Mouse (Mus musculus) heart, embryonic 14.5 days (tissue): ENCODE results near the gene Mgat3. TPM values are rescaled to one million over a fixed set of nuclear protein-coding genes. Genes with fewer than 3 reads are reported as not detected.

Experiments used
- ATAC-seq: fragments of 200-750 bp; cut with Nextera tagmentation; 2 replicates; pipeline ENCODE4 v1.8.0; 2017; ENCODE audit warnings: low read depth, moderate TSS enrichment; ENCODE audit not compliant: insufficient number of reproducible peaks, insufficient read depth, low FRiP score
- H3K27ac ChIP-seq, 2 experiments: fragments of 200-500 bp in 1 of 2; fragments of 300-500 bp in 1 of 2; sonication (generic) in 1 of 2; replicated peaks in 1 of 2; 2 replicates each; pipeline ENCODE4 v1.5.1; 2012 to 2014; ENCODE audit warnings: low read depth in 2 of 2, low read length in 2 of 2, control low read depth in 1 of 2, mild to moderate bottlenecking in 1 of 2, mixed read lengths in 1 of 2; ENCODE audit not compliant: control insufficient read depth in 1 of 2, insufficient read depth in 1 of 2
- H3K27me3 ChIP-seq: fragments of 300-500 bp; sonication (generic); 2 replicates; pipeline ENCODE4 v1.6.1; 2014; ENCODE audit warnings: mild to moderate bottlenecking, low read length, control low read depth; ENCODE audit not compliant: control insufficient read depth, insufficient read depth
- H3K36me3 ChIP-seq: fragments of 300-500 bp; sonication (generic); 2 replicates; pipeline ENCODE4 v1.6.1; 2014; ENCODE audit warnings: mild to moderate bottlenecking, control low read depth, low read length, mixed read lengths; ENCODE audit not compliant: control insufficient read depth, insufficient read depth
- H3K4me1 ChIP-seq, 2 experiments: fragments of 200-500 bp in 1 of 2; fragments of 300-500 bp in 1 of 2; sonication (generic) in 1 of 2; 2 replicates each; pipeline ENCODE4 v1.6.1; 2012 to 2014; ENCODE audit warnings: low read length in 2 of 2, control low read depth in 1 of 2, mixed read lengths in 1 of 2; ENCODE audit not compliant: control insufficient read depth in 2 of 2, insufficient read depth in 2 of 2
- H3K4me2 ChIP-seq: fragments of 300-500 bp; sonication (generic); 2 replicates; pipeline ENCODE4 v1.6.1; 2014; ENCODE audit warnings: mild to moderate bottlenecking, low read length
- H3K4me3 ChIP-seq, 2 experiments: fragments of 200-500 bp in 1 of 2; fragments of 300-500 bp in 1 of 2; sonication (generic) in 1 of 2; 2 replicates each; pipeline ENCODE4 v1.5.1; 2012 to 2014; ENCODE audit warnings: low read length in 2 of 2, mild to moderate bottlenecking in 2 of 2, control low read depth in 1 of 2, low read depth in 1 of 2, moderate library complexity in 1 of 2; ENCODE audit not compliant: control insufficient read depth in 1 of 2, insufficient read depth in 1 of 2
- H3K9ac ChIP-seq: fragments of 300-500 bp; sonication (generic); 2 replicates; pipeline ENCODE4 v1.6.1; 2014; ENCODE audit warnings: mild to moderate bottlenecking, low read length
- H3K9me3 ChIP-seq: fragments of 300-500 bp; sonication (generic); 2 replicates; pipeline ENCODE4 v1.6.1; 2016; ENCODE audit warnings: low read length, control low read depth; ENCODE audit not compliant: control insufficient read depth
- WGBS: fragments of 180-500 bp; shearing (Covaris S2); extraction: QIAGEN DNeasy Blood & Tissue Kit; methylation state at CpG from one replicate; pipeline ENCODE4 v1.1.7; 2014; 5-methylcytosine and 5-hydroxymethylcytosine counted together
- polyA plus RNA-seq: library from polyadenylated mRNA; unstranded; fragments of >200 nt; fragmentation: Nextera tagmentation; extraction: Ambion mirVana; gene quantifications from 2 replicates; pipeline ENCODE4 v1.2.1, GENCODE M21; 2014

Gene Mgat3
- polyA plus RNA-seq, 1 experiment from 2014 or later: 1.9 TPM

GRCm38 (mm10) chr15:80149517-80149916 lies 24.0 kb upstream of the Mgat3 start:
- H3K9me3 ChIP-seq: no peaks in the 10 kb centered on the region
- H3K27me3 ChIP-seq: no peaks in the 10 kb centered on the region
- H3K4me3 ChIP-seq: no peak overlapping the region
- no peak for ATAC-seq
- H3K4me1 ChIP-seq: peaks cover 7 to 21% of the 10 kb centered on the region in 2 experiments; a peak in 3 of 4 replicates
- H3K4me2 ChIP-seq: no peak overlapping the region
- H3K9ac ChIP-seq: no peak overlapping the region
- WGBS: 87% methylated on average over 7 of the region's 7 CpGs
- no peak overlapping the region for H3K27ac ChIP-seq
- H3K36me3 ChIP-seq: peaks cover 63% of the 10 kb centered on the region

- Histone ChIP-seq H3K27ac (peak overlapping the region; percentile 12 to 51; a peak in 2 of 4 replicates), H3K9me3 (no peaks in the 10 kb centered on the region), H3K4me1 (peaks cover 2% of the 10 kb centered on the region in 2 experiments; a peak in 3 of 4 replicates), H3K4me3 (no peak overlapping the region), H3K4me2 (no peak overlapping the region), H3K36me3 (peaks cover 89% of the 10 kb centered on the region), H3K9ac (no peak overlapping the region), H3K27me3 (no peaks in the 10 kb centered on the region)
- 78% methylated on average over 10 of the region's 10 CpGs for WGBS
- peak; percentile 19; the same call in 1 of the 2 replicates for ATAC-seq
These were observed 20.9 kb upstream of the Mgat3 start for GRCm38 (mm10) chr15:80152663-80153062.

GRCm38 (mm10) chr15:80153757-80154156 lies 19.8 kb upstream of the Mgat3 start:
- Histone ChIP-seq H3K27ac (no peak overlapping the region), H3K9ac (no peak overlapping the region), H3K9me3 (no peaks in the 10 kb centered on the region), H3K27me3 (no peaks in the 10 kb centered on the region), H3K4me1 (peaks cover 0 to 2% of the 10 kb centered on the region in 2 experiments; a peak in 1 of 4 replicates), H3K4me2 (no peak overlapping the region), H3K4me3 (no peak overlapping the region), H3K36me3 (peaks cover 96% of the 10 kb centered on the region)
- 75% methylated on average over 11 of the region's 11 CpGs for WGBS
- ATAC-seq: no peak

GRCm38 (mm10) chr15:80155707-80156106 lies 17.8 kb upstream of the Mgat3 start:
- H3K27ac ChIP-seq: no peak overlapping the region
- H3K36me3 ChIP-seq: peaks cover 97% of the 10 kb centered on the region
- no peaks in the 10 kb centered on the region for H3K27me3 ChIP-seq
- WGBS: 94% methylated on average over 8 of the region's 8 CpGs
- H3K4me2 ChIP-seq: no peak overlapping the region
- no peak for ATAC-seq
- peaks cover 5 to 8% of the 10 kb centered on the region in 2 experiments; a peak in 2 of 4 replicates for H3K4me1 ChIP-seq
- H3K4me3 ChIP-seq: no peak overlapping the region
- no peaks in the 10 kb centered on the region for H3K9me3 ChIP-seq
- no peak overlapping the region for H3K9ac ChIP-seq

- Histone ChIP-seq H3K4me3 (no peak overlapping the region), H3K36me3 (peaks cover 99% of the 10 kb centered on the region), H3K4me1 (peaks cover 4 to 8% of the 10 kb centered on the region in 2 experiments; a peak in 2 of 4 replicates), H3K4me2 (no peak overlapping the region), H3K27ac (no peak overlapping the region), H3K9ac (no peak overlapping the region), H3K9me3 (no peaks in the 10 kb centered on the region), H3K27me3 (no peaks in the 10 kb centered on the region)
- no peak for ATAC-seq
- 86% methylated on average over 22 of the region's 22 CpGs for WGBS
These were observed 16.2 kb upstream of the Mgat3 start for GRCm38 (mm10) chr15:80157197-80157943.

- no peak overlapping the region for H3K4me3 ChIP-seq
- no peak for ATAC-seq
- H3K4me1 ChIP-seq: peaks cover 3 to 8% of the 10 kb centered on the region in 2 experiments; a peak in 2 of 4 replicates
- H3K9ac ChIP-seq: no peak overlapping the region
- 65% methylated on average over 5 of the region's 5 CpGs for WGBS
- H3K27me3 ChIP-seq: no peaks in the 10 kb centered on the region
- no peak overlapping the region for H3K27ac ChIP-seq
- no peaks in the 10 kb centered on the region for H3K9me3 ChIP-seq
- H3K36me3 ChIP-seq: peaks cover 99% of the 10 kb centered on the region
- H3K4me2 ChIP-seq: no peak overlapping the region
These were observed 15.4 kb upstream of the Mgat3 start for GRCm38 (mm10) chr15:80158001-80158706.

- Histone ChIP-seq H3K36me3 (peaks cover 94% of the 10 kb centered on the region), H3K4me3 (no peak overlapping the region), H3K27me3 (no peaks in the 10 kb centered on the region), H3K9ac (no peak overlapping the region), H3K27ac (no peak overlapping the region), H3K9me3 (no peaks in the 10 kb centered on the region), H3K4me1 (peaks cover 3 to 8% of the 10 kb centered on the region in 2 experiments; a peak in 2 of 4 replicates), H3K4me2 (no peak overlapping the region)
- 46% methylated on average over 4 of the region's 4 CpGs for WGBS
- no peak for ATAC-seq
These were observed 14.8 kb upstream of the Mgat3 start for GRCm38 (mm10) chr15:80158707-80159090.
